Mouse (Mus musculus): ENCODE results near the gene Ogg1.

- no peak for TF ChIP-seq POLR2A (IDR thresholded peaks at IDR 0.05; ENCODE audit: extremely low read depth, insufficient read depth, low read length)
- no peak for TF ChIP-seq CTCF (IDR thresholded peaks at IDR 0.05; ENCODE audit: extremely low read depth, insufficient read depth, low read length)
Observed at GRCm38 (mm10) chr6:113286316-113286715, 40.5 kb upstream of the Ogg1 start.
